Mouse (Mus musculus) limb, embryonic 14.5 days (tissue): ENCODE results near the gene Fars2. TPM values are rescaled to one million over a fixed set of nuclear protein-coding genes. Genes with fewer than 3 reads are reported as not detected.
"Not testable (repeated sequence)": the region's sequence is repeated elsewhere in the genome, so short reads cannot be mapped to it uniquely, and the experiment has no call there.

ENCODE experiments used
- ATAC-seq: fragments of 200-750 bp; cut with Nextera tagmentation; 2 replicates; pipeline ENCODE4 v1.8.0; 2017; ENCODE audit warnings: low read depth, moderate number of reproducible peaks, moderate TSS enrichment; ENCODE audit not compliant: low FRiP score
- DNase-seq: peaks from one replicate; pipeline ENCODE4 v3.0.0-alpha.2; 2015; ENCODE audit warnings: low spot score
- H3K27ac ChIP-seq: fragments of 300-500 bp; sonication (generic); replicated peaks from 2 replicates; pipeline ENCODE4 v1.5.1; 2014; ENCODE audit warnings: low read depth, mild to moderate bottlenecking, low read length, moderate library complexity, mixed read lengths
- H3K27me3 ChIP-seq: fragments of 300-500 bp; sonication (generic); 2 replicates; pipeline ENCODE4 v1.6.1; 2014; ENCODE audit warnings: low read length, mixed read lengths; ENCODE audit not compliant: control insufficient read depth, insufficient read depth
- H3K36me3 ChIP-seq: fragments of 300-500 bp; sonication (generic); 2 replicates; pipeline ENCODE4 v1.6.1; 2014; ENCODE audit warnings: mild to moderate bottlenecking, low read length, moderate library complexity, mixed read lengths; ENCODE audit not compliant: control insufficient read depth, insufficient read depth
- H3K4me1 ChIP-seq: fragments of 300-500 bp; sonication (generic); 2 replicates; pipeline ENCODE4 v1.6.1; 2014; ENCODE audit warnings: antibody characterized with exemption, low read length, mixed read lengths; ENCODE audit not compliant: control insufficient read depth, insufficient read depth
- H3K4me2 ChIP-seq: fragments of 300-500 bp; sonication (generic); replicated peaks from 2 replicates; pipeline ENCODE4 v1.6.1; 2014; ENCODE audit warnings: low read depth, mild to moderate bottlenecking, low read length, moderate library complexity; ENCODE audit not compliant: severe bottlenecking
- H3K4me3 ChIP-seq: fragments of 300-500 bp; sonication (generic); replicated peaks from 2 replicates; pipeline ENCODE4 v1.5.1; 2014; ENCODE audit warnings: low read length
- H3K9ac ChIP-seq: fragments of 300-500 bp; sonication (generic); 2 replicates; pipeline ENCODE4 v1.6.1; 2014; ENCODE audit warnings: mild to moderate bottlenecking, low read depth, low read length, moderate library complexity; ENCODE audit not compliant: severe bottlenecking
- H3K9me3 ChIP-seq: fragments of 300-500 bp; sonication (generic); 2 replicates; pipeline ENCODE4 v1.6.1; 2016; ENCODE audit warnings: low read length; ENCODE audit not compliant: control insufficient read depth
- POLR2A ChIP-seq: fragments of 200-500 bp; IDR thresholded peaks from 2 replicates; pipeline ENCODE4 v1.8.0; 2012; ENCODE audit warnings: inconsistent platforms, mild to moderate bottlenecking, moderate library complexity, borderline replicate concordance; ENCODE audit not compliant: insufficient read depth, insufficient read length; ENCODE audit errors: extremely low read depth
- WGBS: fragments of 180-500 bp; shearing (Covaris S2); extraction: QIAGEN DNeasy Blood & Tissue Kit; methylation state at CpG from one replicate; pipeline ENCODE4 v1.1.7; 2014; 5-methylcytosine and 5-hydroxymethylcytosine counted together
- polyA plus RNA-seq, 2 experiments: library from polyadenylated mRNA; depleted of rRNA in 1 of 2; stranded (reverse) in 1 of 2; unstranded in 1 of 2; fragments of >200 nt; fragmentation: Nextera tagmentation in 1 of 2; extraction: Ambion mirVana in 1 of 2; gene quantifications; 2 replicates each; pipeline versions ENCODE4 v1.2.1 to v1.2.3; 2012 to 2014

The Fars2 gene
- polyA plus RNA-seq, 2 experiments: 27.6 to 35.2 TPM

GRCm38 (mm10) chr13:36330542-36330941 lies 213.3 kb downstream of the Fars2 start:
- Histone ChIP-seq H3K36me3 (no peaks in the 10 kb centered on the region), H3K27me3 (no peaks in the 10 kb centered on the region), H3K9ac (no peak overlapping the region), H3K4me1 (no peaks in the 10 kb centered on the region), H3K9me3 (no peaks in the 10 kb centered on the region), H3K4me2 (no peak overlapping the region), H3K4me3 (no peak overlapping the region), H3K27ac (no peak overlapping the region)
- ATAC-seq (no peak), DNase-seq (no peak)
- TF ChIP-seq POLR2A: no peak
- 61% methylated on average over 3 of the region's 3 CpGs for WGBS

- WGBS: 85% methylated on average over 5 of the region's 5 CpGs
- no peaks in the 10 kb centered on the region for H3K4me1 ChIP-seq
- no peaks in the 10 kb centered on the region for H3K36me3 ChIP-seq
- H3K9me3 ChIP-seq: no peaks in the 10 kb centered on the region
- H3K27ac ChIP-seq: no peak overlapping the region
- no peak for TF ChIP-seq POLR2A
- no peak overlapping the region for H3K4me3 ChIP-seq
- no peak overlapping the region for H3K9ac ChIP-seq
- ATAC-seq (no peak), DNase-seq (no peak)
- H3K4me2 ChIP-seq: no peak overlapping the region
- H3K27me3 ChIP-seq: no peaks in the 10 kb centered on the region
Measured at GRCm38 (mm10) chr13:36334748-36335147, 217.5 kb downstream of the Fars2 start.

GRCm38 (mm10) chr13:36351529-36351928 lies 234.3 kb downstream of the Fars2 start:
- Histone ChIP-seq H3K27ac (no peak overlapping the region), H3K36me3 (no peaks in the 10 kb centered on the region), H3K4me2 (no peak overlapping the region), H3K4me1 (no peaks in the 10 kb centered on the region), H3K9ac (no peak overlapping the region), H3K4me3 (no peak overlapping the region), H3K27me3 (no peaks in the 10 kb centered on the region), H3K9me3 (no peaks in the 10 kb centered on the region)
- DNase-seq (no peak), ATAC-seq (no peak)
- TF ChIP-seq POLR2A: no peak
- WGBS: 76% methylated on average over 11 of the region's 11 CpGs

DNA sequence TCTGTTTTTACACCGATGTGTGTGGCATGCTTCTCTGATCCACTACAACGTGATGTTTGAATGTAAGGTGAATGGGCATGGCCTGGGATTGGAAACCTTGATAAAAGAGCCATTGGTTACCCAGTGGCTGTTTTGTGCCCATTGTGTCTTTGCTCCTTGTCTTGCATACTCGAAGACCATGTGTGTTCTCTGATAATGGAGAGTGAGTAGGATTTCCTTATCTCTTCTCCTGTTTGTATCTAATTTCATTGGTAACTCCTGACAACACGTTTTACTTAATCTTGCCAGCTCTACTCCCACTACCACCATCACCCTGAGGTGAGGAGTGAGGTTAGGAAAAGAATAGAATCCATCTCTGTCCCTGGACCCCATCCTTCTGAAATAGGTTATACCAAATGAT lies 240.3 kb downstream of the Fars2 start:
- Histone ChIP-seq H3K27ac (no peak overlapping the region), H3K9ac (no peak overlapping the region), H3K9me3 (no peaks in the 10 kb centered on the region), H3K4me1 (no peaks in the 10 kb centered on the region), H3K4me3 (no peak overlapping the region), H3K4me2 (no peak overlapping the region), H3K27me3 (no peaks in the 10 kb centered on the region), H3K36me3 (no peaks in the 10 kb centered on the region)
- no peak for ATAC-seq
- WGBS: 87% methylated on average over 4 of the region's 4 CpGs
- DNase-seq: no peak
- TF ChIP-seq POLR2A: no peak

DNA sequence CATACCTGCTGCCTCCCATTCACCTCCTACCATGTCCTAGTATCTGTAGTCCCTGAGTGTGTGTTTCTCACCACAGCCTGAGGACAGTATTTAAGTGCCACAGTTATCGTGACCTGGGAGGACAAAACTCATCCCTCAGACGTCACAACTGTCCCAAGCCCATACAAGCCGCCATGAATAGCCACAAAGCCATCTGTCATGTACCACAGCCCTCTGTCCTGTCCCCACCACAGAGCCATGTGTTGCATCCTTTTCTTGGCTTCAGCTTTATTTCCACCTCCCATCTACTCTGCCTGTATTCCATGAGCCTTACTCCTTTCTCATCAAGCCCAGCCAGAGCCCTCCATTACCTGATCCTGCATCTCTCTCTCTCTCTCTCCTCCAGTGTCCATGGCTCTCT lies 244.2 kb downstream of the Fars2 start:
- Histone ChIP-seq H3K9me3 (no peaks in the 10 kb centered on the region), H3K4me3 (no peak overlapping the region), H3K27ac (no peak overlapping the region), H3K9ac (no peak overlapping the region), H3K4me2 (no peak overlapping the region), H3K4me1 (no peaks in the 10 kb centered on the region), H3K27me3 (no peaks in the 10 kb centered on the region), H3K36me3 (no peaks in the 10 kb centered on the region)
- 78% methylated on average over 3 of the region's 3 CpGs for WGBS
- no peak for ATAC-seq
- DNase-seq: no peak
- no peak for TF ChIP-seq POLR2A

DNA sequence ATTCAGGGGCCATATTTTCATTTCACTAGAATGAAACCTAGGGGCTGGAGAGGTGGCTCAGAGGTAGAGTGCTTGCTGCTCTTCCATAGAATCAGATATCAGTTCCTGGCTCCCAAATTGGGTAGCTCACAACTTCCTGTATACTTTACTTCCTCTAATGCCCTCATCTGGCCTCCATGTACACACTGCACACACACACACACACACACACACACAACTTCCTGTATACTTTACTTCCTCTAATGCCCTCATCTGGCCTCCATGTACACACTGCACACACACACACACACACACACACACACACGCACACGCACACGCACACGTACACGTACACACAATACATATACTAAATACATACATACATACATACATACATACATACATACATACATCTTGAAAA lies 248.5 kb downstream of the Fars2 start:
- WGBS: 93% methylated on average over 5 of the region's 5 CpGs
- H3K27ac ChIP-seq, H3K4me3 ChIP-seq, H3K4me1 ChIP-seq, H3K36me3 ChIP-seq, H3K4me2 ChIP-seq, DNase-seq, H3K27me3 ChIP-seq, H3K9ac ChIP-seq, ATAC-seq, H3K9me3 ChIP-seq: not testable (repeated sequence)
